Mouse (Mus musculus): Measurements from ENCODE around the gene Cacna1h. TPM values are rescaled to one million over a fixed set of nuclear protein-coding genes. Genes with fewer than 3 reads are reported as not detected.

Cacna1h gene
- polyA plus RNA-seq, 1 experiment from 2014 or later = 0.17 TPM

GRCm38 (mm10) chr17:25430534-25430933, 3.0 kb downstream of the Cacna1h start:
- peaks cover 52% of the 10 kb centered on the region for H3K27me3 ChIP-seq (ENCODE audit: control insufficient read depth, insufficient read depth, low read depth, low read length)
- H3K9me3 ChIP-seq (replicated peaks; ENCODE audit: control insufficient read depth, low read length) = no peaks in the 10 kb centered on the region
- H3K4me3 ChIP-seq (ENCODE audit: low read depth, low read length) = no peak overlapping the region
- WGBS (ENCODE audit: insufficient replicate concordance) = 51% methylated on average over 8 of the region's 8 CpGs
- no peak overlapping the region for H3K4me2 ChIP-seq (ENCODE audit: low read depth, low read length)
- H3K27ac ChIP-seq (ENCODE audit: low read length) = no peak overlapping the region
- ATAC-seq (ENCODE audit: low read depth) = no peak
- H3K9ac ChIP-seq (ENCODE audit: low read depth, low read length) = no peak overlapping the region
- no peaks in the 10 kb centered on the region for H3K36me3 ChIP-seq (ENCODE audit: control insufficient read depth, insufficient read depth)
- H3K4me1 ChIP-seq (ENCODE audit: control insufficient read depth, low read depth, low read length) = no peaks in the 10 kb centered on the region; the same call in 1 of the 2 replicates

GRCm38 (mm10) chr17:25429886-25430285, 3.7 kb downstream of the Cacna1h start:
- H3K27ac ChIP-seq (ENCODE audit: low read length) = no peak overlapping the region
- no peaks in the 10 kb centered on the region; the same call in 1 of the 2 replicates for H3K4me1 ChIP-seq (ENCODE audit: control insufficient read depth, low read depth, low read length)
- no peak overlapping the region for H3K4me2 ChIP-seq (ENCODE audit: low read depth, low read length)
- H3K9ac ChIP-seq (ENCODE audit: low read depth, low read length) = no peak overlapping the region
- H3K36me3 ChIP-seq (ENCODE audit: control insufficient read depth, insufficient read depth) = no peaks in the 10 kb centered on the region
- no peak for ATAC-seq (ENCODE audit: low read depth)
- 36% methylated on average over 6 of the region's 6 CpGs for WGBS (ENCODE audit: insufficient replicate concordance)
- H3K27me3 ChIP-seq (ENCODE audit: control insufficient read depth, insufficient read depth, low read depth, low read length) = peaks cover 49% of the 10 kb centered on the region
- H3K4me3 ChIP-seq (ENCODE audit: low read depth, low read length) = no peak overlapping the region
- H3K9me3 ChIP-seq (replicated peaks; ENCODE audit: control insufficient read depth, low read length) = no peaks in the 10 kb centered on the region

GRCm38 (mm10) chr17:25429240-25429639, 4.3 kb downstream of the Cacna1h start:
- Histone ChIP-seq H3K9ac (ENCODE audit: low read depth, low read length) (no peak overlapping the region), H3K4me3 (ENCODE audit: low read depth, low read length) (no peak overlapping the region), H3K27me3 (ENCODE audit: control insufficient read depth, insufficient read depth, low read depth, low read length) (peaks cover 43% of the 10 kb centered on the region), H3K9me3 (replicated peaks; ENCODE audit: control insufficient read depth, low read length) (no peaks in the 10 kb centered on the region), H3K27ac (ENCODE audit: low read length) (no peak overlapping the region), H3K36me3 (ENCODE audit: control insufficient read depth, insufficient read depth) (no peaks in the 10 kb centered on the region), H3K4me1 (ENCODE audit: control insufficient read depth, low read depth, low read length) (no peaks in the 10 kb centered on the region; the same call in 1 of the 2 replicates), H3K4me2 (ENCODE audit: low read depth, low read length) (no peak overlapping the region)
- no peak for ATAC-seq (ENCODE audit: low read depth)
- WGBS (ENCODE audit: insufficient replicate concordance) = 30% methylated on average over 5 of the region's 5 CpGs

- H3K4me1 ChIP-seq (ENCODE audit: control insufficient read depth, low read depth, low read length) = no peaks in the 10 kb centered on the region; the same call in 1 of the 2 replicates
Observed at GRCm38 (mm10) chr17:25427441-25427840, 6.1 kb downstream of the Cacna1h start.

GRCm38 (mm10) chr17:25425996-25426395, 7.6 kb downstream of the Cacna1h start:
- Histone ChIP-seq H3K9ac (ENCODE audit: low read depth, low read length) (no peak overlapping the region), H3K4me3 (ENCODE audit: low read depth, low read length) (no peak overlapping the region), H3K9me3 (replicated peaks; ENCODE audit: control insufficient read depth, low read length) (no peaks in the 10 kb centered on the region), H3K27ac (ENCODE audit: low read length) (no peak overlapping the region), H3K4me2 (ENCODE audit: low read depth, low read length) (no peak overlapping the region), H3K27me3 (ENCODE audit: control insufficient read depth, insufficient read depth, low read depth, low read length) (peaks cover 11% of the 10 kb centered on the region), H3K36me3 (ENCODE audit: control insufficient read depth, insufficient read depth) (no peaks in the 10 kb centered on the region), H3K4me1 (ENCODE audit: control insufficient read depth, low read depth, low read length) (no peaks in the 10 kb centered on the region; the same call in 1 of the 2 replicates)
- WGBS (ENCODE audit: insufficient replicate concordance) = 50% methylated on average over 2 of the region's 2 CpGs
- no peak for ATAC-seq (ENCODE audit: low read depth)

More at GRCm38 (mm10) chr17:25427441-25427840, 6.1 kb downstream of the Cacna1h start:
- H3K27ac ChIP-seq (ENCODE audit: low read length) = no peak overlapping the region
- H3K36me3 ChIP-seq (ENCODE audit: control insufficient read depth, insufficient read depth) = no peaks in the 10 kb centered on the region
- no peaks in the 10 kb centered on the region for H3K9me3 ChIP-seq (replicated peaks; ENCODE audit: control insufficient read depth, low read length)
- peak; percentile 47; the same call in 1 of the 2 replicates for ATAC-seq (ENCODE audit: low read depth)
- H3K9ac ChIP-seq (ENCODE audit: low read depth, low read length) = no peak overlapping the region
- no peak overlapping the region for H3K4me2 ChIP-seq (ENCODE audit: low read depth, low read length)
- 43% methylated on average over 10 of the region's 10 CpGs for WGBS (ENCODE audit: insufficient replicate concordance)
- H3K4me3 ChIP-seq (ENCODE audit: low read depth, low read length) = no peak overlapping the region
- H3K27me3 ChIP-seq (ENCODE audit: control insufficient read depth, insufficient read depth, low read depth, low read length) = peaks cover 25% of the 10 kb centered on the region

- H3K9ac ChIP-seq (ENCODE audit: low read depth, low read length) = no peak overlapping the region
- H3K4me1 ChIP-seq (ENCODE audit: control insufficient read depth, low read depth, low read length) = no peaks in the 10 kb centered on the region; the same call in 1 of the 2 replicates
- 47% methylated on average over 8 of the region's 8 CpGs for WGBS (ENCODE audit: insufficient replicate concordance)
- no peak overlapping the region for H3K27ac ChIP-seq (ENCODE audit: low read length)
- no peak for ATAC-seq (ENCODE audit: low read depth)
- H3K27me3 ChIP-seq (ENCODE audit: control insufficient read depth, insufficient read depth, low read depth, low read length) = no peaks in the 10 kb centered on the region
- H3K9me3 ChIP-seq (replicated peaks; ENCODE audit: control insufficient read depth, low read length) = no peaks in the 10 kb centered on the region
- H3K36me3 ChIP-seq (ENCODE audit: control insufficient read depth, insufficient read depth) = no peaks in the 10 kb centered on the region
- no peak overlapping the region for H3K4me3 ChIP-seq (ENCODE audit: low read depth, low read length)
- no peak overlapping the region for H3K4me2 ChIP-seq (ENCODE audit: low read depth, low read length)
Observed at GRCm38 (mm10) chr17:25424526-25425080, 9.0 kb downstream of the Cacna1h start.

- Histone ChIP-seq H3K27me3 (ENCODE audit: control insufficient read depth, insufficient read depth, low read depth, low read length) (no peaks in the 10 kb centered on the region), H3K4me1 (ENCODE audit: control insufficient read depth, low read depth, low read length) (no peaks in the 10 kb centered on the region; the same call in 1 of the 2 replicates), H3K36me3 (ENCODE audit: control insufficient read depth, insufficient read depth) (no peaks in the 10 kb centered on the region), H3K4me2 (ENCODE audit: low read depth, low read length) (no peak overlapping the region), H3K9ac (ENCODE audit: low read depth, low read length) (no peak overlapping the region), H3K9me3 (replicated peaks; ENCODE audit: control insufficient read depth, low read length) (no peaks in the 10 kb centered on the region), H3K4me3 (ENCODE audit: low read depth, low read length) (no peak overlapping the region), H3K27ac (ENCODE audit: low read length) (no peak overlapping the region)
- ATAC-seq (ENCODE audit: low read depth) = no peak
- WGBS (ENCODE audit: insufficient replicate concordance) = 69% methylated on average over 3 of the region's 3 CpGs
Observed at GRCm38 (mm10) chr17:25420998-25421397, 12.6 kb downstream of the Cacna1h start.

GRCm38 (mm10) chr17:25418926-25419325, 14.7 kb downstream of the Cacna1h start:
- Histone ChIP-seq H3K27ac (ENCODE audit: low read length) (no peak overlapping the region), H3K4me3 (ENCODE audit: low read depth, low read length) (no peak overlapping the region)
- WGBS (ENCODE audit: insufficient replicate concordance) = 38% methylated on average over 9 of the region's 9 CpGs

GRCm38 (mm10) chr17:25417990-25418389, 15.6 kb downstream of the Cacna1h start:
- Histone ChIP-seq H3K4me2 (ENCODE audit: low read depth, low read length) (no peak overlapping the region), H3K27me3 (ENCODE audit: control insufficient read depth, insufficient read depth, low read depth, low read length) (no peaks in the 10 kb centered on the region), H3K4me1 (ENCODE audit: control insufficient read depth, low read depth, low read length) (no peaks in the 10 kb centered on the region; the same call in 1 of the 2 replicates), H3K27ac (ENCODE audit: low read length) (no peak overlapping the region), H3K36me3 (ENCODE audit: control insufficient read depth, insufficient read depth) (no peaks in the 10 kb centered on the region), H3K9me3 (replicated peaks; ENCODE audit: control insufficient read depth, low read length) (no peaks in the 10 kb centered on the region), H3K4me3 (ENCODE audit: low read depth, low read length) (no peak overlapping the region), H3K9ac (ENCODE audit: low read depth, low read length) (no peak overlapping the region)
- no peak for ATAC-seq (ENCODE audit: low read depth)
- 52% methylated on average over 6 of the region's 6 CpGs for WGBS (ENCODE audit: insufficient replicate concordance)

More at GRCm38 (mm10) chr17:25418926-25419325, 14.7 kb downstream of the Cacna1h start:
- Histone ChIP-seq H3K27me3 (ENCODE audit: control insufficient read depth, insufficient read depth, low read depth, low read length) (no peaks in the 10 kb centered on the region), H3K4me2 (ENCODE audit: low read depth, low read length) (no peak overlapping the region), H3K36me3 (ENCODE audit: control insufficient read depth, insufficient read depth) (no peaks in the 10 kb centered on the region), H3K9ac (ENCODE audit: low read depth, low read length) (no peak overlapping the region), H3K9me3 (replicated peaks; ENCODE audit: control insufficient read depth, low read length) (no peaks in the 10 kb centered on the region), H3K4me1 (ENCODE audit: control insufficient read depth, low read depth, low read length) (no peaks in the 10 kb centered on the region; the same call in 1 of the 2 replicates)
- ATAC-seq (ENCODE audit: low read depth) = no peak

All from liver, embryonic 16.5 days (tissue).